Mouse (Mus musculus) liver, adult (tissue): ENCODE data around the gene Arhgef3.

ENCODE experiments used
- GATA4 ChIP-seq: IDR thresholded peaks from 2 replicates; pipeline ENCODE4 v1.6.1; 2014; ENCODE audit warnings: mild to moderate bottlenecking, low read length; ENCODE audit not compliant: insufficient replicate concordance

Arhgef3 gene

DNA sequence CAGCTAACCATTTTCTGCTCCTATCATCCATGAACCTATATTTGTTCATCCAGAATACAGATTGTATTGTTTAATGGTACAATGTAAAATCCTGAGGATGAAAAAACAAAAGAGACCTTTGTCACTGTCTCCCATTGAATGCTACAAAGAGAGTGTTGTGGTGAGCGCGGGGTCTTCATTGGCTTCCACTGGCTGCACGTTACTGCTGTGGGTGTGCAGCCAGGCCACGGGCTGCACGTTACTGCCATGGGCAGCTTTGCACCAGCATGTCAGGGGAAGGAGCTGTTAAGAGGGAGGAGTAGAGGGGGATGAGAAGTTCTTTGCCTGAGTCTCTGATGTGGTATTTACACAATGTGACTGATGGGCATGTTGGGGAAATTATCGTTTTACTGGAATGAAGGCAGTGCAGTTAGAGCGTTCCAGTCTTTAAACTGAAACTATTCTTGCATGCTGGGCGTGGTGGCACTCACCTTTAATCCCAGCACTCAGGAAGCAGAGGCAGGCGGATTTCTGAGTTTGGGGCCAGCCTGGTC lies 277.1 kb downstream of the Arhgef3 start:
- no peak for TF ChIP-seq GATA4

DNA sequence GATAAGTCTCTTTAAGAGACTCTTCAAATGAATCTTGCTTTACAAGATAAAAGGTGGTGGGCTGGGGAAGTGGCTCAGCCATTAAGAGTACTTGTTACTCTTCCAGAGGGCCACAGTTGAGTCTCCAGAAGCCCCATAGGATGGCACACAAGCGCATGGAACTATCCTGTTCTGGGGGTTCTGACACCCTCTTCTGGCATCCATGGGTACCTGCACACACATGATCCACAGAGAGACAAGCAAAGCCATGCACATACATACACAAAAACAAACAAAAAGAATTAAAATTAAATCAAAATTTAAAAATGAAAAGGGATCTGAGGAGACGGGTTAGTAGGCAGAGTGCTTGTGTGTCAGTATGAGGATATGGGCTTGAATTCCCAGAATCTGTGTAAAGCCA lies 278.0 kb downstream of the Arhgef3 start:
- TF ChIP-seq GATA4: no peak

DNA sequence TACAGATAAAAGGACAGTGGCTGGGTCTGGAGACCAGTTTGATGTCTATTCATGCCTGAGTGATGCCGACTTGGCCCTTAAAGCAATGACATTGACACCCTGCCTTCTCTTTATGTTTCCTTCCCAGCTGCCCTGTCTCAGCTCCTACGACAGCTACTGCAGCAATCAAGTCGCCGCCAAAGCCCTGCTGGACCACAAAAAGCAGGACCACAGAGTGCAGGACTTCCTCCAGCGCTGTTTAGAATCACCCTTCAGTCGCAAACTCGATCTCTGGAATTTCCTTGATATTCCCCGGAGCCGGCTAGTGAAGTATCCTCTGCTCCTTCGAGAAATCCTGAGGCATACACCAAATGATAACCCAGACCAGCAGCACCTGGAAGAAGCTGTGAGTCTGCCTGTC lies 279.1 kb downstream of the Arhgef3 start:
- no peak for TF ChIP-seq GATA4

DNA sequence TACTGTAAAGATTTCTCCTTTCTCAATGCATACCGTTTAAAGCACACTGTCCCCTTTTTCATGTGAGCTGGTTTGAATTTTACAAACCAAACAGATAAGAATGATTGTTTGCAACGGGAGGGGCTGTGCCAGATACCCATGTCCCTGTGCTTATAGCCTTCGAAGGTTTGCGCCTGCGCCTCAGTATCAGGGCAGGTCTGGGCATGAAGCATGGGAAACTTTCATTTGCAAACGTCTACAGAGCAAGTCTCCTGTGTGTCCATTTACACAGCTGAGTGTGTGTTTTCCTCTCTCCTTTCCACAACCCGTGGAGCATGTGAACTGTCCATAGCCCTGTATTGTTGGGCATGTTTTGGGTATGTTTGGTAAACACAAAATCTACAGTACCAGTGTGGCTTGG lies 281.7 kb downstream of the Arhgef3 start:
- no peak for TF ChIP-seq GATA4

DNA sequence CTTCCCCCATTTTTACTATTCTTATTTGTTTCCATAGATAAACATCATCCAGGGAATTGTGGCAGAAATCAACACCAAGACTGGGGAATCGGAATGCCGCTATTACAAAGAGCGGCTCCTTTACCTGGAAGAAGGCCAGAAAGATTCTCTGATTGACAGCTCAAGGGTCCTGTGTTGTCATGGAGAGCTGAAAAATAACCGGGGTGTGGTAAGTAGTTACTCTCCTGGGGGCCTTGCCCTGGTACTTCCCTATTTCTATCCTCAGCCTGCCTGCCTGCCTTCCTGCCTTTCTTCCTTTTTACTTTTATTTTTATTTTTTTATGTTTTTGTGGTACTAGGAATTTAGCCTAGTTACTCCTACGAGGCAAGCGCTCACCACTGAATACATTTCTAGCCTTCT lies 282.8 kb downstream of the Arhgef3 start:
- no peak for TF ChIP-seq GATA4

DNA sequence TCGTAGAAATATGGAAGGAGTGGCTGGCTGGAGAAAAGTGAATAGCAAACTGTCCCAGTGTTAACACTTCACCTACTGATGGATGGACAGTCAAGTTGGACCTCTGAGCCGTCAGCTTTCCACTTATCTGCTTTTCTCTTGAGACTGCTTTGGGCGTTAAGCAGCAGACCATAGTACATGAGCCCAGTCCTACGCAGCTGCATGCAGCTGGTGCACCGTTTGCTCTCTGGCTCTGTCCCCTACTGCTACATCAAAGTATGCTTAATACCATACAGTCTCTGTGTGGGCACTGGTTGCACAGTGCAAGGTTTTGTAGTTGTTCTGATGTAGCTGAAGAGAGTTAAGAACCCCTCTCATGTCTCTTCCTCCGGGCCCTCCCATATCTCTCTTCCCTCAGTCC lies 285.8 kb downstream of the Arhgef3 start:
- no peak for TF ChIP-seq GATA4

DNA sequence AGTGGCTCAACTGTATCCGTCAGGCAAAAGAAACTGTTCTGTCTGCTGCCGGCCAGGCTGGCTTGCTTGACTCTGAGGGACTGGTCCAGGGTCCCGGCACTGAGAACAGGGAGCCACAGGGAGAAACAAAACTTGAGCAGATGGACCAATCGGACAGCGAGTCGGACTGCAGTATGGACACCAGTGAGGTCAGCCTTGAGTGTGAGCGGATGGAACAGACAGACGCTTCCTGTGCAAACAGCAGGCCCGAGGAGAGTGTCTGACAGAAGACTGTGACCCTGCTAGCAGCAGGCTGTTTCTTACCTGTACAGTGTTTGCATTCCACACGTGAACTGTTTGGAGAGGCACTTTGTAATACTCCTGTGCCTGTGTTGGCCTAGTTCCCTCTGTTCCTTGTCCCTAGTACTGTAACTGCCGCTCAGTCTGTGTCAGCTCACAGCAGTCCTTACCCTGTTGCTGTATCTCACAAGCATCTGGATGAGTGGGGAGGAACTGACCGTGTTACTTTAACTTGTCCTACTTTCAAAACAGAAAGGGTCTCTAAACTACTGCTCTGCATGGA lies 287.1 kb downstream of the Arhgef3 start:
- no peak for TF ChIP-seq GATA4

DNA sequence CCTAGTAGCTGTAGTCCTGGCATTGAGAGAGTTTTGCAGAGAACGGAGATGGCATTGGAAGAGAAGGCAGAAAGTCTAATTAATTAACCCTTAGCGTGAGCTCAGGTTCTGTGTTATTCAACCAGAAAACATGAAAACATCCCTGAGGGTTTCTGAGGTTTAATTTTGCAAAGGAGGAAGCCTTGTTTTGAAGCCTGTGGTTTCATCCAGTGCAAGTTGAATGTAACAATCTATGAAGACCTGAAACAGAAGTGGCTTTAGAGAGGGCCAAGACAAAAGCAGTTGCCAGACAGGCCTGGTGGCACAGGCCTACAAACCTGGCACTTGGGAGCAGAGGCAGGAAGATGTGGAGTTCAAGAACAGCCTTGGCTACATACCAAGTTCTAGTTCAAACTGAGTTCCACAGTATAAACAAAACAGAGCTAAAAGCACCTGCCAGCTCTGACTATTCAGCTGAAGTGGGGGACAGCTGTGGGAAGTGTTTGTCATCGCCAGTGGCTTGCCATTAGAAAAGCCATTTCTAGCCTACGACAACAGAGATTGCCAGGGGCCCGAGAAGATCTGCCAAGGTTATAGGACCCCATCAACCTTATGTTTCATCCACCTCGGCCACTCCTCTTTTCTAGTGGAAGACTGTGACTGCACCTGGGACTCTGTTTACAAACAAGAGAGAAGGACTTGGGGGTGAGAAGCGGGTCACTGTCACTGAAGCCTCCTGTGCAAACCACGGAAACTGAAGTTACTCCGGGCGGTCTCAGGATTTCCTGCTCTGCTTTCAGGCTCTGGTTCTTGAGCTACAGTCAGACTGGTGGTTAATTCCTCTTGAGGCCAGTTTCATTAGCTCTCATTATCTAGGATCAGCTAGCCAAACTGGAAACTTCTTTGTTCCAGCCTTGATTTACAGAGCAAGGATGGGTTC lies 287.9 kb downstream of the Arhgef3 start:
- no peak for TF ChIP-seq GATA4

DNA sequence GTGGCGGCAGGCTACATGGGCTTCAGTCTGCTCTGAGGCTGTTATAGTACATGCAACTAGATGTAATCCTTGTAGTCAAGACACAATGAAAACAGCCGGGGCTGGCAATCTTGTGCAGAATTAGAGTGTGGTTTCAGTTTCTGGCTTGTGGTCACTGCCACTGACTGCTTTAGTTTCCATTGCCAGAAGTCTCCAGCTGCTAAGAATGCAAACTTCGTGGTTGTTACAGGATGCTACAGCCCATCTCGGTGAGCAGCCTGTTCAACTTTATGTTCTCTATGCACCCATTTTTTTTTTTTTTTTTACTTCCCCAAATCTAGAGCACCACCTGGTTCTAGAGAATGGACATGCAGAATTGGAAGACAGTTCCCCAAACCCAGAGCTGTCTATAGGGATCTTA lies 290.8 kb downstream of the Arhgef3 start:
- no peak for TF ChIP-seq GATA4

DNA sequence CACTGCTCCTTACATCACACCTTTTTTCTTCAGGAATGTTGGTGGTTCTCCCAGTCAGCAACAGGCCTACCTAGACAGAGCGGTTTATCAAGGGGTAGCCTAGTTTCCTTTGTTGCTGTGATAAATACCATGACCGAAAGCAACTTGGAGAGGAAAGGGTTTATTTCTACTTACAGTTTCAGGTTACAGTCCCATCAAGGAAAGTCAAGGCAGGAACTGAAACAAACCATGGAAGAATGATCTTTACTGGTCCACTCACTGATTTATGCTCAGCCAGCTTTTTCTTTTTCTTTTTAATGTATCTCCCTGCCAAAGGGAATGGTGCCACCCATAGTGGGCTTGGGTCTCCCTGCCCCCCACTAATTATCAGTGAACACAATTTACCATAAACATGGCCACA lies 291.2 kb downstream of the Arhgef3 start:
- TF ChIP-seq GATA4: no peak

DNA sequence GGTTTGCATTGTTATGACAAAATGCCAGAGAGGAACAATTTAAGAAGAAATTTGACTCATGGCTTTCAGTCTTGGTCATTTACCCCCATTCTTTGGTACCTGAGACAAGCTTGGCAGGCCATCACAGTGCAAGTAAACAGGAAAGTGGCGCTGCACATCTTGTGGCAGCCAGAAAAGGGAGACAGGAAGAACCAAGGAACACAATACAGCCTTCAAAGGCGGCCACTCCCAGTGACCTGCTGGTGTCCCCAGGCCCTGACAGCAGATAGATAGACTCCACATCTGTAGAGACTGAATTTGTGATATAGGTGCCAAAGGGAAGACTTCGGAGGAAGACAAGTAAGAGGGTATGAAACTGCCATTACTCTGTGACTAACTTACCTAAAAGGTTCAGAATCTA lies 293.5 kb downstream of the Arhgef3 start:
- no peak for TF ChIP-seq GATA4

DNA sequence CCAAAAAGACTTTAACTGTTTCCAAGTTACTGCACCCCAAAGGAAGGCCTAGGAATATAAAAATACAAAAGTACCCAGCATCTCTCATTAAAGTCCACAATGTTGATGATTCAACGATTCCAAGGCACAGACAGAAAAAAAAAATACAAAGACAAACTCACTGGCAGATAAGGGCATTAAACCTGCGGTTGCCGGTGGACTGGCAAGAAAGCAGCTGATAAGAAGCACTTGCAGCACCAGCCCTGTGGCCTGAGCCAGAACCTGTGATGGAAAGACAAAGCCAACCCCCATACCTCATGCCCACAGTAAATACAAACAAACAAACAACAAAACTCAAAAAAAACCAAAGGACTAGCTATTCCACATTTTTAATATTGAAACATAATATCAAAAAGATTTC lies 295.0 kb downstream of the Arhgef3 start:
- TF ChIP-seq GATA4: no peak

DNA sequence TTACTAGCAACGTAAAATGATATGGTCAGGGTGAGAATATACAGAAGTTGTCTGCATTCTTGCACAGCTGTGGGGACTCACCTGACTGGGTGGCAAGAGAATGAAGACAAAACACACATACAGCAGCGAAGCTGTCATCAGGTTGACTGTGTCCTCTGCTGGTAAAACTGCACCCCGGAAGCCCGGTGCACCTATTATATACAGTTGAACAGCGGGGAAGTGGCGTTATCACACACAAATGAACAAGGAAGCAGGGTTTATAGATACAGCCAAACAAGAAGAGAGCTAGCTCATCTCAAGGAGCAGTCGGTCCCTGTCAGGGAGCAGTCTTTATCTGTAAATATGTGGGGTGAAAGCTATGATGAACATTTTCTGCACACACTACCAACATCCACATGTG lies 296.8 kb downstream of the Arhgef3 start:
- no peak for TF ChIP-seq GATA4

DNA sequence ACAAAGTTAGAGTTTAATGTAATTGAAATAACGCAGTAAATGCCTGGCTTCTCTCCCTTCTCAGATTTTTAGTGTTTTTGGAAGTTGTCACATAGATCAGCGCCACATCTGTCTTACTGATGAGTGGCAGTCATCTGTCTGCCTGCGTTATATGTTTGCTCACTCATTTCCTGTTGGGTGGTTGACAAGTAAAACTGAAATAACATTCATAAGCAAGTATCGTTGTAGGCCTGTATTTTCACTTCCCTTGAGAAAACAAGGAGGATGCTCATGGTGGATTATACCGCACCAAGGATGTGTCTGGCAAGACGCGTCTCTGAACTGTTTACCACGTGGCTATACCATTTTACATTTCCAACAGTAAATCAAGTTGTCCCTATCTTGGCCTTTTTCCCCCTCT lies 298.0 kb downstream of the Arhgef3 start:
- TF ChIP-seq GATA4: no peak

DNA sequence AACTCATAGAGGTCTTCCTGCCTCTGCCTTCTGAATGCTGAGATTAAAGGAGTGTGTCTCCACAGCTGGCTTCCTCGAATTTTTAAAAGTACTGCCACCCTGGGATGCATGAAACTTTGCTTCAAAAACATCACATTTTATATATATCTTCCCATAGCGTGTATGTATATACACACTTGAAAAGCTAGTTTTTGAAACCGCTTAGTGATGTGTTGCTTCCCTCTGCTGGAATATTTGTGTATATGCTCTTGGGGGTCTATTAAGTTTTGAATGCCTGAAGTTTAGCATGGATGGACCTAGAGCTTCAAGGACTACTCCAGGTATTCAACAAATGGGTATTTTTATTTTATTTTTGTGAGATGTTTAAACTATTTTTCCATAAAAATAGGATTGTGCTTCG lies 299.3 kb downstream of the Arhgef3 start:
- TF ChIP-seq GATA4: no peak

DNA sequence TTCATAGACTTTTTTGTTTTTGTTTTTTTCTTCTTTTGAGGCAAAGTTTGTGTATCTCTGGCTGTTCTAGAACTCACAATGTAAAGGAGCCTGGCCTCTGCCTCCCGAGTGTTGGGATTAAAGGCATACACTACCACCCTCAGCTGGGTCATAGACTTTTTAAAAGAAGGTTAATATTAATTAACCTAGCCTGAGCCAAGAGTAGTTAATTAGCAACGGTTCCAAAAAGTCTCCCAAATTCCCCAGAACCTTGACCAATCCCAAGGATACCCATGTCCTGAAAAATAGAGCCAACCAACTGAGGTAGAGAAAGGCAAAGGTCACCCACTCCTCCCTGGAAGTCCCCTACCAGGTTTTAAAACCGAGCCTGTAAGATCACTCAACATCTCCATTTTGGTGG lies 306.1 kb downstream of the Arhgef3 start:
- TF ChIP-seq GATA4: no peak
